Mouse (Mus musculus) heart, embryonic 14.5 days (tissue): ENCODE results near the gene Cntn5. TPM values are rescaled to one million over a fixed set of nuclear protein-coding genes. Genes with fewer than 3 reads are reported as not detected.

Experiments used
- ATAC-seq: fragments of 200-750 bp; cut with Nextera tagmentation; 2 replicates; pipeline ENCODE4 v1.8.0; 2017; ENCODE audit warnings: low read depth, moderate TSS enrichment; ENCODE audit not compliant: insufficient number of reproducible peaks, insufficient read depth, low FRiP score
- H3K27ac ChIP-seq, 2 experiments: fragments of 200-500 bp in 1 of 2; fragments of 300-500 bp in 1 of 2; sonication (generic) in 1 of 2; replicated peaks in 1 of 2; 2 replicates each; pipeline ENCODE4 v1.5.1; 2012 to 2014; ENCODE audit warnings: low read depth in 2 of 2, low read length in 2 of 2, control low read depth in 1 of 2, mild to moderate bottlenecking in 1 of 2, mixed read lengths in 1 of 2; ENCODE audit not compliant: control insufficient read depth in 1 of 2, insufficient read depth in 1 of 2
- H3K27me3 ChIP-seq: fragments of 300-500 bp; sonication (generic); 2 replicates; pipeline ENCODE4 v1.6.1; 2014; ENCODE audit warnings: mild to moderate bottlenecking, low read length, control low read depth; ENCODE audit not compliant: control insufficient read depth, insufficient read depth
- H3K36me3 ChIP-seq: fragments of 300-500 bp; sonication (generic); 2 replicates; pipeline ENCODE4 v1.6.1; 2014; ENCODE audit warnings: mild to moderate bottlenecking, control low read depth, low read length, mixed read lengths; ENCODE audit not compliant: control insufficient read depth, insufficient read depth
- H3K4me1 ChIP-seq, 2 experiments: fragments of 200-500 bp in 1 of 2; fragments of 300-500 bp in 1 of 2; sonication (generic) in 1 of 2; 2 replicates each; pipeline ENCODE4 v1.6.1; 2012 to 2014; ENCODE audit warnings: low read length in 2 of 2, control low read depth in 1 of 2, mixed read lengths in 1 of 2; ENCODE audit not compliant: control insufficient read depth in 2 of 2, insufficient read depth in 2 of 2
- H3K4me2 ChIP-seq: fragments of 300-500 bp; sonication (generic); 2 replicates; pipeline ENCODE4 v1.6.1; 2014; ENCODE audit warnings: mild to moderate bottlenecking, low read length
- H3K4me3 ChIP-seq, 2 experiments: fragments of 200-500 bp in 1 of 2; fragments of 300-500 bp in 1 of 2; sonication (generic) in 1 of 2; 2 replicates each; pipeline ENCODE4 v1.5.1; 2012 to 2014; ENCODE audit warnings: low read length in 2 of 2, mild to moderate bottlenecking in 2 of 2, control low read depth in 1 of 2, low read depth in 1 of 2, moderate library complexity in 1 of 2; ENCODE audit not compliant: control insufficient read depth in 1 of 2, insufficient read depth in 1 of 2
- H3K9ac ChIP-seq: fragments of 300-500 bp; sonication (generic); 2 replicates; pipeline ENCODE4 v1.6.1; 2014; ENCODE audit warnings: mild to moderate bottlenecking, low read length
- H3K9me3 ChIP-seq: fragments of 300-500 bp; sonication (generic); 2 replicates; pipeline ENCODE4 v1.6.1; 2016; ENCODE audit warnings: low read length, control low read depth; ENCODE audit not compliant: control insufficient read depth
- WGBS: fragments of 180-500 bp; shearing (Covaris S2); extraction: QIAGEN DNeasy Blood & Tissue Kit; methylation state at CpG from one replicate; pipeline ENCODE4 v1.1.7; 2014; 5-methylcytosine and 5-hydroxymethylcytosine counted together
- polyA plus RNA-seq: library from polyadenylated mRNA; unstranded; fragments of >200 nt; fragmentation: Nextera tagmentation; extraction: Ambion mirVana; gene quantifications from 2 replicates; pipeline ENCODE4 v1.2.1, GENCODE M21; 2014

Gene Cntn5
- polyA plus RNA-seq, 1 experiment from 2014 or later = 0.65 TPM

DNA sequence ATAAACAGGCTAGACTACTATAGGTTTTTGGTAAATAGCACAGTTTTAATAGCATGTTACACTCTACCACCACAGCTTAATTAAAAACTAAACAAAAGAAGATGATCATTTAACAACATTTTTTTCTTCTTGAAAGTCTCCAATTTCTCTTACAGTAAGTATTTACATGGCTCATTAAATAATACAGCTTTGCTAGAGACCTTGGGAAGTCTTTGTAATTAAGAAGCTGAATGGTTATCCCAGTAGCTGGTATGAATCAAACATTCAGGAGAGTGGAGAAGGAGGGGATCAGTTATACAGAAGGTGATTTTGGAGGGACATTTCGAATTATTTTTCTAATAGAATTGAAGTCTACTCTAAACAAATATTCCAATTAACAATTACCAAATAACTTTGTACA, 1186.4 kb downstream of the Cntn5 start:
- Histone ChIP-seq H3K9ac (no peak overlapping the region), H3K36me3 (no peaks in the 10 kb centered on the region), H3K4me2 (no peak overlapping the region), H3K9me3 (no peaks in the 10 kb centered on the region), H3K27me3 (no peaks in the 10 kb centered on the region), H3K4me3 (no peak overlapping the region), H3K4me1 (no peaks in the 10 kb centered on the region), H3K27ac (no peak overlapping the region)
- ATAC-seq = no peak
- WGBS = 67% methylated on average over 1 of the region's 1 CpGs

DNA sequence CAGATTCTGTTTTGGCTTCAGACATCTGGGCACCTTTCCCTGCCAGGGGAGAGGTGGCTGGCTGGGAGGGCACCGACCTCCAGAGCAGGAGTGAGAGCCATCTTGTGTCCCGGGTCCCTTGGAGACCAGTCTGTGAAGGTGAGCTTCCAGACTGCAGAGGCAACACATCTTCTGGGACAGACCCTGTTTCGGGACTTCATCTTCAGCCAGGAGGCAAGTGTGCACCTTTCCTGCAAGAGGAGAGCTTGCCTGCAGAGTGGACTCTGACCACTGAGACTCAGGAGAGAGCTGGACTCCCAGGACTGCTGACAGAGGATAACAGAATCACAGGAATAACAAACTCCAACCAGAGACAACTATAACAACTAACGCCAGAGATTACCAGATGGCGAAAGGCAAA, 1195.9 kb downstream of the Cntn5 start:
- Histone ChIP-seq H3K4me1 (no peaks in the 10 kb centered on the region), H3K4me3 (no peak overlapping the region), H3K9me3 (no peaks in the 10 kb centered on the region), H3K27ac (no peak overlapping the region), H3K36me3 (no peaks in the 10 kb centered on the region), H3K4me2 (no peak overlapping the region), H3K27me3 (no peaks in the 10 kb centered on the region), H3K9ac (no peak overlapping the region)
- 78% methylated on average over 5 of the region's 5 CpGs for WGBS
- no peak for ATAC-seq

GRCm38 (mm10) chr9:9707766-9708165, 1196.8 kb downstream of the Cntn5 start:
- Histone ChIP-seq H3K36me3 (no peaks in the 10 kb centered on the region), H3K9ac (no peak overlapping the region), H3K4me2 (no peak overlapping the region), H3K4me1 (no peaks in the 10 kb centered on the region), H3K4me3 (no peak overlapping the region), H3K9me3 (no peaks in the 10 kb centered on the region), H3K27ac (no peak overlapping the region), H3K27me3 (no peaks in the 10 kb centered on the region)
- ATAC-seq = no peak

DNA sequence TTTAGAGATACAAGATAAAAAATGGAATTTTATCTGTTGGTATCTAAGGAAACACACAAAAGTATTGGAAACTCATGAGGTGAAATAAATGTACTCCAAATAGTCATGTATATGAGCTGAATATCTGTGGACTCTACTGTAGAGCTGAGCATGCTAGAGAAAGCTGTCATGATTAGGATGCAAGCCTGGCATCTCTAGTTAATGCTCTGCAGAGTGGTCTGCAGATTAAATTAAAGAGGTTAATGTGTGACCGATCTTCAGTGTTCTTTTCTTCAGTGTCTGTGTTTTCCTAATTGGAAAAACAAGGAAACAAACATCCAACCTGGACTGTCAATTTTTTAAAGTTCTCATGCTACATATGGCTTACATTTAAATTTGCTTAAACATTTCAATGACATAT, 1199.4 kb downstream of the Cntn5 start:
- no peak for ATAC-seq
- no peaks in the 10 kb centered on the region for H3K27me3 ChIP-seq
- no peak overlapping the region for H3K27ac ChIP-seq
- WGBS = 77% methylated on average over 1 of the region's 1 CpGs
- H3K4me2 ChIP-seq = no peak overlapping the region
- H3K9ac ChIP-seq = no peak overlapping the region
- H3K4me3 ChIP-seq = no peak overlapping the region
- H3K36me3 ChIP-seq = no peaks in the 10 kb centered on the region
- H3K4me1 ChIP-seq = no peaks in the 10 kb centered on the region
- no peaks in the 10 kb centered on the region for H3K9me3 ChIP-seq

DNA sequence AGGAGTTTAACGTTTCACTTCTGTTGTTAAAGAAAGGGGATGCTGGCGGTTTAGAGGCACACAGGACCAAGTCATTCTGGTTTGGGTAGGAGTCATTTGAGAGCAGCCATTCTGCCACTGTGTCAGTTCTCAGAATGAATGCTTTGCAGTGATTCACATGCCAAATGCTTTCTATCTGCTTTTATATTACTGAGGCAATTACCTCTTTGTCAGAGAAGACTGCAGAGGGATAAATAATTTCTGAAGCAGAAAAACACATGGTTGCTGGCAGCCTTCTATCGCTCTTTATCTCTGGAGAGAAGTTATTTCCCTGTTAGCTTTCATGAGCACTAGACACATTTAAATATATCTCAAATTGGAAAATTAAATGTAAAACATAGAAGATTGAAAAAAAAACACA, 1207.9 kb downstream of the Cntn5 start:
- WGBS = 62% methylated on average over 3 of the region's 3 CpGs
- Histone ChIP-seq H3K4me2 (no peak overlapping the region), H3K9me3 (no peaks in the 10 kb centered on the region), H3K9ac (no peak overlapping the region), H3K4me3 (no peak overlapping the region), H3K36me3 (no peaks in the 10 kb centered on the region), H3K27me3 (no peaks in the 10 kb centered on the region), H3K4me1 (no peaks in the 10 kb centered on the region), H3K27ac (no peak overlapping the region)
- ATAC-seq = no peak

DNA sequence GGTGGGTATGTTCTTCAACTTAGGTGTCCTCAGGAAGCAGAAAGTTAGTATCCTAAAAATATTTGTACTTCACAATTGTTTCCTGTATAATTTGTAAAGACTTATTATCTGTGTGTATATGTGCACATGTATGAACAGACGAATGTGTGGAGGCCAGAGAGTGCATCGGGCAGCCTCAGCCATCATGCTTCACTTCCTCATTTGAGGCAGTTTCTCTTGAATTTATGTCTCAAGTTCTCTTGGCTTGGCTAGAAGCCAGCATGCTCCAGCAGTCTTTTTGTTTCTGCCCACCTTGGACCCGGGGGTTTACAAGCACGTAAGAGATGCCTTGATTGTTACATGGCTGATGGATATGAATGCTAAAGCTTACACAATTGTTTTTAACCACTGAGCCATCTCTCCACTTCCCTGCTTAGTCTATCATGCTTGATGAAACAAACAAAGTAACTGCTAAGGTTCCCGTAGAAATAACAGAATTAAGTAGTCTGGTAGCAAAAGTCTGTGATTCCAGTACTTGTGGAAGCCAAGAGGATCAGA, 1222.2 kb downstream of the Cntn5 start:
- Histone ChIP-seq H3K27ac (no peak overlapping the region), H3K27me3 (no peaks in the 10 kb centered on the region), H3K9ac (no peak overlapping the region), H3K4me2 (no peak overlapping the region), H3K9me3 (no peaks in the 10 kb centered on the region), H3K36me3 (no peaks in the 10 kb centered on the region), H3K4me3 (no peak overlapping the region), H3K4me1 (no peaks in the 10 kb centered on the region)
- no peak for ATAC-seq
- WGBS = 74% methylated on average over 5 of the region's 5 CpGs

DNA sequence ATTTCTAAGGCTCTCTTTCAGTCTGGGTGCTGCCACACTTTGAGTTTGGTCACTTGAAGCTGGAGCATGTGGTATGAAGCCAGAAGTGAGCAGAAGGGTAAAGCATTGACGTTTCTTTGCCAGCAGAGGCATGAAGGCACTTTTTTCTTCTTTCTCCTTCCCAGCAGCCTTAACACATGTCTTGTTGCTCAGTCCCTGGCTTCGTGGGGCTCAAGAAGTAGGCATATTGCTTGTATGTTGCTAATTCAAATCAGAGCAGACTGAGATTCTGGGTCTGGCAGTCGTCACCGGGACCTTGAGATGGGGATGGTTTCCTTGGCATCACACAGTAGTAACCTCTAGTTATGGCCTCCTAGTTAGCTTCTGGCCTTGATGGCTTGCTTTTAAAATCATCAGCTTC, 1228.5 kb downstream of the Cntn5 start:
- Histone ChIP-seq H3K27me3 (no peaks in the 10 kb centered on the region), H3K36me3 (no peaks in the 10 kb centered on the region), H3K4me1 (peaks cover 0 to 4% of the 10 kb centered on the region in 2 experiments; a peak in 2 of 4 replicates), H3K4me2 (no peak overlapping the region), H3K27ac (no peak overlapping the region), H3K4me3 (no peak overlapping the region), H3K9ac (no peak overlapping the region), H3K9me3 (no peaks in the 10 kb centered on the region)
- WGBS = 67% methylated on average over 4 of the region's 4 CpGs
- ATAC-seq = no peak

DNA sequence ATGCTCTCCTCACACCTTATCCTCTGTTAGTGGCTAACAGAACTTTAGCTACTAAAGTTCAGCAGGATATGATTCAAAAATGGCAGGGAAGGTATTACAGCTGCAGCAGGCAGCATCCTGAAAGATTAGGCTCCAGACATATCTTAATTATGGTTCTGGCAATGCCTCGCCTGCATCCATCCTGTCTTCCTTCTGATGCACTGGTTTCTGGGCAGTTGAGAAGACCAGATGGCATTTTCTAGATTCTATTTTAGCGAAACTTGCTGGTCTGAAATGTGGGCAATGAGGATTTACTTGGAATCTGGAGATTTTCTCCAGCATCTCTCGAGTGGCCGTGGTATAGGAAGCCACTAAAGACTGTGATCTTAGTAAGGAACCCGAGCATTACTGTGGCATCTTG, 1230.0 kb downstream of the Cntn5 start:
- no peak overlapping the region for H3K4me2 ChIP-seq
- 79% methylated on average over 5 of the region's 5 CpGs for WGBS
- H3K27ac ChIP-seq = no peak overlapping the region
- no peaks in the 10 kb centered on the region for H3K36me3 ChIP-seq
- H3K4me3 ChIP-seq = no peak overlapping the region
- no peaks in the 10 kb centered on the region for H3K27me3 ChIP-seq
- H3K9me3 ChIP-seq = no peaks in the 10 kb centered on the region
- H3K9ac ChIP-seq = no peak overlapping the region
- ATAC-seq = no peak
- peaks cover 0 to 4% of the 10 kb centered on the region in 2 experiments; a peak in 2 of 4 replicates for H3K4me1 ChIP-seq
